Mouse (Mus musculus) heart, postnatal 25 days (tissue): Measurements from ENCODE around the gene Capn13. TPM values are rescaled to one million over a fixed set of nuclear protein-coding genes. Genes with fewer than 3 reads are reported as not detected.
"Not testable (repeated sequence)": the region's sequence is repeated elsewhere in the genome, so short reads cannot be mapped to it uniquely, and the experiment has no call there.

Experiments used
- DNase-seq: peaks from one replicate; pipeline ENCODE4 v3.0.0; 2022; ENCODE audit warnings: low spot score
- intact Hi-C: fragments of 180-260 bp; cut with DNase I; formaldehyde crosslinking; loops from one replicate; pipeline ENCODE4 v1.15.1; 2025
- total RNA-seq, 2 experiments: library from RNA; stranded (reverse); gene quantifications; 2 replicates each; pipeline ENCODE4 v1.2.3; 2021

The Capn13 gene
- total RNA-seq, 2 experiments from 2014 or later = not detected

GRCm38 (mm10) chr17:73293237-73293636 is 107.4 kb downstream of the Capn13 start:
- intact Hi-C loops = loop anchor here (10.0 kb wide), 2 partner anchors 268 to 318 kb away; no protein-coding TSS in a partner anchor

GRCm38 (mm10) chr17:73284301-73284700 is 116.4 kb downstream of the Capn13 start:
- no peak for DNase-seq
- intact Hi-C loops = no loop called here

More at GRCm38 (mm10) chr17:73293237-73293636, 107.4 kb downstream of the Capn13 start:
- DNase-seq = no peak

GRCm38 (mm10) chr17:73282702-73283101 is 118.0 kb downstream of the Capn13 start:
- DNase-seq, intact Hi-C loops: not testable (repeated sequence)

GRCm38 (mm10) chr17:73277770-73278169 is 122.9 kb downstream of the Capn13 start:
- intact Hi-C loops = no loop called here
- no peak for DNase-seq

- intact Hi-C loops = no loop called here
- no peak for DNase-seq
Measured at GRCm38 (mm10) chr17:73275066-73275465, 125.6 kb downstream of the Capn13 start.

- intact Hi-C loops = no loop called here
- DNase-seq = no peak
Measured at GRCm38 (mm10) chr17:73273809-73274208, 126.9 kb downstream of the Capn13 start.

- DNase-seq = no peak
- intact Hi-C loops = no loop called here
Measured at GRCm38 (mm10) chr17:73271797-73272600, 128.7 kb downstream of the Capn13 start.

- intact Hi-C loops = no loop called here
- DNase-seq = no peak
Measured at GRCm38 (mm10) chr17:73270871-73271796, 129.5 kb downstream of the Capn13 start.

GRCm38 (mm10) chr17:73263077-73263501 is 137.6 kb downstream of the Capn13 start:
- no peak for DNase-seq
- intact Hi-C loops = no loop called here

GRCm38 (mm10) chr17:73262558-73262957 is 138.1 kb downstream of the Capn13 start:
- DNase-seq = no peak
- intact Hi-C loops = no loop called here

GRCm38 (mm10) chr17:73259258-73259657 is 141.4 kb downstream of the Capn13 start:
- intact Hi-C loops, DNase-seq: not testable (repeated sequence)

- no peak for DNase-seq
- intact Hi-C loops = no loop called here
Measured at GRCm38 (mm10) chr17:73258620-73259019, 142.0 kb downstream of the Capn13 start.
